Mouse (Mus musculus) CD4-positive naive resting alpha-beta T cell, adult 76 days (primary cell): ENCODE results near the gene Lamp2. TPM values are rescaled to one million over a fixed set of nuclear protein-coding genes. Genes with fewer than 3 reads are reported as not detected.

Experiments
- total RNA-seq: library from RNA; stranded (reverse); gene quantifications from one replicate; pipeline ENCODE4 v1.2.4, GENCODE M21; 2023

The Lamp2 gene
- 39.8 TPM for total RNA-seq

GRCm38 (mm10) chrX:38455890-38456634, at the start of gene Lamp2:
Gene Lamp2 (minus strand): TSS chrX:38456454.

Other genes with a start within 250 kb of the Lamp2 start
- gene Tmem255a, start 204.0 kb downstream of the Lamp2 start, total RNA-seq = not detected
- not detected for gene Atp1b4, start 140.3 kb downstream of the Lamp2 start, total RNA-seq
- 39.6 TPM for gene Cul4b, start 119.7 kb upstream of the Lamp2 start, total RNA-seq
- 48.2 TPM for gene Mcts1, start 144.1 kb upstream of the Lamp2 start, total RNA-seq
- gene C1galt1c1, start 178.6 kb upstream of the Lamp2 start, total RNA-seq = 13.9 TPM